8 mouse cellular contexts compared by ENCODE assay signal in genomic region chr1:116313269-116313668, GRCm38 (mm10).
DNase-seq lines count a peak whose midpoint lies in the region; TF ChIP-seq lines count a peak whose summit lies in the region.

No protein-coding gene starts in this region.

- H3K9me3 ChIP-seq in limb, embryonic 10.5 days (replicated peaks) = no peaks in the 10 kb centered on the region

- no peaks in the 10 kb centered on the region for H3K27me3 ChIP-seq in limb, embryonic 10.5 days (ENCODE audit: low read depth, poor library complexity, severe bottlenecking)

- intact Hi-C loops in left cerebral cortex, adult 2 months (cut with DNase I) = loop anchor here (10.0 kb wide), 1 partner anchor 628 kb away; the partner anchor contains the start of gene Cntnap5a
- intact Hi-C loops in left cerebral cortex, postnatal 36 days (cut with DNase I) = no loop called here

- H3K4me1 ChIP-seq in limb, embryonic 10.5 days = no peaks in the 10 kb centered on the region

- TF ChIP-seq CTCF in left cerebral cortex, adult 2 months (IDR thresholded peaks at IDR 0.05) = peak; percentile 53

- DNase-seq in cerebellum, adult 8-10 months = peak; percentile 0
- DNase-seq in cerebellum, adult 11-12 months = no peak
- DNase-seq in left cerebral cortex, adult 2 months (ENCODE audit: extremely low spot score in 1 of 2, low spot score in 2 of 2) = peak in 1 of 2 experiments; percentile 20
- no peak for DNase-seq in left cerebral cortex, postnatal 36 days (ENCODE audit: low spot score in 2 of 2)
- peak; percentile 2 for DNase-seq in R1 (ENCODE audit: low read depth, low spot score)
- DNase-seq in kidney, postnatal 4 days = peak; percentile 40 to 41
- no peak for DNase-seq in urinary bladder, postnatal 4 days (ENCODE audit: low spot score in 2 of 2)
- DNase-seq in limb, embryonic 10.5 days (ENCODE audit: low spot score) = no peak

- H3K27ac ChIP-seq in left cerebral cortex, adult 2 months = no peak overlapping the region
- no peak overlapping the region for H3K27ac ChIP-seq in limb, embryonic 10.5 days

- no peak overlapping the region for H3K4me3 ChIP-seq in left cerebral cortex, adult 2 months
- H3K4me3 ChIP-seq in limb, embryonic 10.5 days = no peak overlapping the region

- no peaks in the 10 kb centered on the region for H3K36me3 ChIP-seq in limb, embryonic 10.5 days

Comparison
In these comparisons a context has a peak if more than half of its experiments do, and no peak if none do; other contexts are left out.
1. DNase-seq: peak in cerebellum, adult 8-10 months (single experiment), R1 (single experiment) and kidney, postnatal 4 days (2 of 2); none in cerebellum, adult 11-12 months (single experiment), left cerebral cortex, postnatal 36 days (0 of 2), urinary bladder, postnatal 4 days (0 of 2) and limb, embryonic 10.5 days (single experiment).